Mouse (Mus musculus) stomach, postnatal 0 days (tissue): ENCODE measurements around the gene Dclk2.

ENCODE experiments used
- CTCF ChIP-seq: IDR thresholded peaks from 2 replicates; pipeline ENCODE4 v1.5.1; 2016; ENCODE audit warnings: antibody characterized with exemption, low read depth, mild to moderate bottlenecking, moderate library complexity
- EP300 ChIP-seq: optimal IDR thresholded peaks from 2 replicates; pipeline ENCODE3; 2016; ENCODE audit warnings: antibody characterized with exemption

DNA sequence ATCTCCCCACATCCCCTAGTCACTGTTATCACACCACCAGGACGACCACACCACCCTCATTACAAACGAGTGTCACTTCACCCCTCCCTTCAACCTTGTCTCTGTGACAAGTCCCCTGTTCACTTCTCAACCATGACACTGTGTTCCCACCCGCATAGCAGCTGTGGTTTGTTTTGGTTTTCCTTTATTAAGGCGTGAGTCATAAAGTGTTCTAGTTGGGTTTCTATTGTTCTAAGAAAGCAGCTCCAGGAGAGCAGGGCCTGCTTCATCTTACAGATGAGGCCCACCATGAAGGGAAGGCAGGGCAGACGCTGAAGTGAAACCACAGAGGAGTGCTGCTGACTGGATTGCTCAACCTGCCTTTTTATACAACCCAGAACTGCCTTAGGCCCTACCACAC lies 83.3 kb downstream of the Dclk2 start:
- TF ChIP-seq CTCF (no peak), EP300 (no peak)
